Mouse (Mus musculus): Measurements from ENCODE around the gene Fam120c.

Fam120c gene

GRCm38 (mm10) chrX:151520458-151521322 lies 176.7 kb downstream of the Fam120c start, which contains the start of gene Phf8:
Phf8 (plus strand) TSS chrX:151520672.
- in situ Hi-C loops (cut with MboI, MseI): no loop called here
